Mouse (Mus musculus) ES-Bruce4 (cell line): Measurements from ENCODE around the gene Rpl22. TPM values are rescaled to one million over a fixed set of nuclear protein-coding genes. Genes with fewer than 3 reads are reported as not detected.

ENCODE experiments used
- H3K27ac ChIP-seq: 2 replicates; pipeline ENCODE4 v1.5.1; 2012; ENCODE audit warnings: low read length, inconsistent platforms; ENCODE audit not compliant: insufficient read depth
- H3K27me3 ChIP-seq: 2 replicates; pipeline ENCODE4 v1.6.1; 2012; ENCODE audit warnings: mild to moderate bottlenecking, low read length, inconsistent platforms; ENCODE audit not compliant: control insufficient read depth, poor library complexity, insufficient read depth, severe bottlenecking
- H3K36me3 ChIP-seq: 2 replicates; pipeline ENCODE4 v1.6.1; 2012; ENCODE audit warnings: inconsistent platforms, mild to moderate bottlenecking, low read length, moderate library complexity; ENCODE audit not compliant: control insufficient read depth, poor library complexity, insufficient read depth, severe bottlenecking
- H3K4me1 ChIP-seq: one replicate; pipeline ENCODE4 v1.8.1; 2011; ENCODE audit warnings: low read length; ENCODE audit not compliant: control insufficient read depth, insufficient read depth
- H3K4me3 ChIP-seq: 2 replicates; pipeline ENCODE4 v1.5.1; 2011; ENCODE audit warnings: low read depth, mild to moderate bottlenecking, low read length
- H3K9ac ChIP-seq: 2 replicates; pipeline ENCODE4 v1.6.1; 2012; ENCODE audit warnings: low read depth, mild to moderate bottlenecking, inconsistent platforms; ENCODE audit not compliant: poor library complexity, severe bottlenecking
- H3K9me3 ChIP-seq: replicated peaks from 2 replicates; pipeline ENCODE4 v1.6.1; 2012; ENCODE audit warnings: mild to moderate bottlenecking, low read length, inconsistent platforms; ENCODE audit not compliant: control insufficient read depth, poor library complexity, insufficient read depth, severe bottlenecking
- CTCF ChIP-seq: IDR thresholded peaks from one replicate; pipeline ENCODE4 v1.8.1; 2011; ENCODE audit warnings: low read depth, low read length
- EP300 ChIP-seq: IDR thresholded peaks from 2 replicates; pipeline ENCODE4 v1.6.1; 2011; ENCODE audit warnings: low read depth, low read length; ENCODE audit not compliant: insufficient read depth
- POLR2A ChIP-seq: IDR thresholded peaks from one replicate; pipeline ENCODE4 v1.8.1; 2011; ENCODE audit warnings: low read length; ENCODE audit not compliant: insufficient read depth
- polyA plus RNA-seq: library from polyadenylated mRNA; stranded (reverse); fragments of >200 nt; gene quantifications from 2 replicates; pipeline ENCODE4 v1.2.4, GENCODE M21; 2011; ENCODE audit warnings: low read depth; ENCODE audit not compliant: missing spikeins, insufficient read depth, insufficient read length

The Rpl22 gene
- polyA plus RNA-seq, 1 experiment = 1,978 TPM

DNA sequence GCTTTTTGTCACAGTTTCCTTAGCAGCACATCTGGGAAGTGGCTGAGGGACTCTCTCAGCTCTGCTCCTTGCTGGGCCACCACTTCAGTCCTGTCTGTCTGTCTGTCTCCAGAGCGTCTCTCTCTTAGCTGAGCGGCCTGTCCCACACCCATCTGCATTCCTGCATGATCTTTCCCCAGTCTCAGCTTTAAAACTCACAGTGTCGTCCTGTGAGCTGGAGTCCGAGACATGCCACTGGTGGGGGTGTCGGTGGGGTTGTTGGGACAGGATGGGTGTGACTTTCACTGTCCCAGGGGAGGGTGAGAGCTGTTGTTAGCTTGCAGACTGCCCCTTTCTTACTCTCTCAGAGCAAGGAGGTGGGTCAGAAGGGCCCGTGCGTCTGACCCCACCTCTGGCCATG lies 30.1 kb downstream of the Rpl22 start:
- Histone ChIP-seq H3K9me3 (no peaks in the 10 kb centered on the region), H3K27me3 (no peaks in the 10 kb centered on the region), H3K27ac (no peak overlapping the region), H3K9ac (no peak overlapping the region), H3K36me3 (no peaks in the 10 kb centered on the region), H3K4me1 (peaks cover 25% of the 10 kb centered on the region), H3K4me3 (no peak overlapping the region)
- TF ChIP-seq CTCF = no peak

DNA sequence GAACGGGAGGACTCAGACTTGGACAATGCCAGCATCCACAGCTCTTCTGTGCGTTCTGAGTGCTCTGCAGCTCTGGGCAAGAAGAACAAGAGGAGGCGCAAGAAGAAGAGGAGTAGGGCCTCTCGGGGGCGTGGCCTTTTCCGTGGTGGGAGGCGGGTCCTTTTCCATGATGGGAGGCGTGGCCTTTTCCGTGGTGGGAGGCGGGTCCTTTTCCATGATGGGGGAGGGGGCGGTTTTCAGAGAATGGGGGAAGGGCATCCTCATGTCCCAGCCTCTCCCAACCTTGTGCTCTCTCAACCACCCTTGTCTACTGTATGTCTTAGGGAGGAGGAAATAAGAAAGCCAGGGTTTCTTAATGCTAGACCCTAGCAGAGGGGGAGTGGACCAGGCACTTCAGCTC lies 34.2 kb downstream of the Rpl22 start:
- Histone ChIP-seq H3K9me3 (no peaks in the 10 kb centered on the region), H3K27ac (no peak overlapping the region), H3K27me3 (no peaks in the 10 kb centered on the region), H3K4me1 (peaks cover 14% of the 10 kb centered on the region), H3K9ac (no peak overlapping the region), H3K4me3 (no peak overlapping the region), H3K36me3 (no peaks in the 10 kb centered on the region)
- TF ChIP-seq POLR2A = no peak
- TF ChIP-seq CTCF = no peak
- TF ChIP-seq EP300 = no peak

DNA sequence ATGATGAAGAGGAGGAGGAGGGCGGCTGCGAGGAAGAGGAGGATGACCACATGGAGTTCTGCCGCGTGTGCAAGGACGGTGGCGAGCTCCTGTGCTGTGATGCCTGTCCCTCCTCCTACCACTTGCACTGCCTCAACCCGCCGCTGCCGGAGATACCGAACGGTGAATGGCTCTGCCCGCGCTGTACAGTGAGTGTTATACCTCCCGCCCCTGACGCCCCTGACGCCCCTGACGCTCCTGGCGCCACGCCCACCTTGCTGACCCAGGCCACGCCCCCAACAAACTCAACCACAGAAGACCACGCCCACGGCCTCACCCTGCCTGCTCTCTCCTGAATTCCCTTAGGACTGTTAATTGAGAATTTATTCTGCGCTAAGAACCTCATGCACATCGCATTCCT lies 35.3 kb downstream of the Rpl22 start:
- Histone ChIP-seq H3K27ac (no peak overlapping the region), H3K36me3 (no peaks in the 10 kb centered on the region), H3K4me3 (peak overlapping the region; percentile 68), H3K27me3 (no peaks in the 10 kb centered on the region), H3K9ac (peak overlapping the region; percentile 9), H3K9me3 (no peaks in the 10 kb centered on the region), H3K4me1 (peaks cover 10% of the 10 kb centered on the region)
- 0 out of 2 replicates have a peak, but pooled peaks have one; percentile 6 for TF ChIP-seq EP300
- TF ChIP-seq POLR2A = peak; percentile 88
- TF ChIP-seq CTCF = no peak

- H3K4me3 ChIP-seq = no peak overlapping the region
- H3K27ac ChIP-seq = no peak overlapping the region
- H3K9ac ChIP-seq = no peak overlapping the region
- peaks cover 12% of the 10 kb centered on the region for H3K4me1 ChIP-seq
- no peaks in the 10 kb centered on the region for H3K27me3 ChIP-seq
- no peak for TF ChIP-seq CTCF
- TF ChIP-seq POLR2A = no peak
- no peak for TF ChIP-seq EP300
- no peaks in the 10 kb centered on the region for H3K36me3 ChIP-seq
- no peaks in the 10 kb centered on the region for H3K9me3 ChIP-seq
Observed at GRCm38 (mm10) chr4:152362180-152362579, 36.6 kb downstream of the Rpl22 start.

DNA sequence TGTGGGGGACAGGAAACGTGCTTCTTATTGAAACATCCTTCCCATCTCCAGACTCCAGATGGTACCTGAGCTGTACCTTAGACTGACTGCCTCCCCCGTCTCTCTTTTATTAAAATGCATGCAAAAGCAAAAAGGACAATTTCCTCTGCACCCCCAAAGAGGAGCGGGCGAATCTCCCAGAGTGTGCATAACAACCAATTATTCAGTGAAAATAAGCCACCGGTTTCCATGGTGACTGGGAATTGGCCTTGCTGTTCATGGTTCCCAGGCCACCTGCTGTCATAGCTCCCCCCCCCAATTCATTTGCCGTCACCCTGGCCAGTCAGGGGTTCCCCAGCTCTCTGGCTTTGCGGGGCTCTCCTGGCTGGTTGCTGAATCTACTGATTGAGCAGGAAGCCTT lies 39.7 kb downstream of the Rpl22 start:
- Histone ChIP-seq H3K4me1 (peaks cover 7% of the 10 kb centered on the region), H3K9me3 (no peaks in the 10 kb centered on the region), H3K4me3 (no peak overlapping the region), H3K36me3 (no peaks in the 10 kb centered on the region), H3K27me3 (no peaks in the 10 kb centered on the region), H3K27ac (no peak overlapping the region), H3K9ac (no peak overlapping the region)
- TF ChIP-seq EP300 (no peak), CTCF (no peak), POLR2A (no peak)

GRCm38 (mm10) chr4:152382528-152383252 lies 57.1 kb downstream of the Rpl22 start:
- Histone ChIP-seq H3K9ac (no peak overlapping the region), H3K36me3 (no peaks in the 10 kb centered on the region), H3K27ac (no peak overlapping the region), H3K9me3 (no peaks in the 10 kb centered on the region), H3K4me3 (no peak overlapping the region), H3K4me1 (no peaks in the 10 kb centered on the region), H3K27me3 (no peaks in the 10 kb centered on the region)
- no peak for TF ChIP-seq CTCF
- TF ChIP-seq POLR2A = no peak
- TF ChIP-seq EP300 = no peak

Other genes with a start within 250 kb of the Rpl22 start
- gene Tnfrsf25, start 209.8 kb upstream of the Rpl22 start, polyA plus RNA-seq = 1.5 and 2.0 TPM in 2 replicates
- 18.8 and 19.3 TPM in 2 replicates for gene Espn, start 173.4 kb upstream of the Rpl22 start, polyA plus RNA-seq
- gene Hes2, start 166.9 kb upstream of the Rpl22 start, polyA plus RNA-seq = 0.39 TPM in 1 of 2 replicates, not detected in the other
- 49.5 and 52.6 TPM in 2 replicates for gene Acot7, start 147.6 kb upstream of the Rpl22 start, polyA plus RNA-seq
- gene Gpr153, start 51.5 kb upstream of the Rpl22 start, polyA plus RNA-seq = 7.2 and 7.9 TPM in 2 replicates
- gene Hes3, start 34.1 kb upstream of the Rpl22 start, polyA plus RNA-seq = not detected in 2 replicates
- gene Icmt, start 28.5 kb upstream of the Rpl22 start, polyA plus RNA-seq = 21.4 and 22.8 TPM in 2 replicates
- gene Rnf207, start 6.7 kb upstream of the Rpl22 start, polyA plus RNA-seq = 3.2 and 4.2 TPM in 2 replicates
- gene Chd5, start 12.9 kb downstream of the Rpl22 start, polyA plus RNA-seq = 5.4 and 5.8 TPM in 2 replicates
- 4.8 and 5.2 TPM in 2 replicates for gene Nphp4, start 151.0 kb downstream of the Rpl22 start, polyA plus RNA-seq
- 2.9 and 3.5 TPM in 2 replicates for gene Kcnab2, start 152.1 kb downstream of the Rpl22 start, polyA plus RNA-seq